Mouse (Mus musculus) bone marrow macrophage, adult 2 months (primary cell): ENCODE results near the gene Aox1. TPM values are rescaled to one million over a fixed set of nuclear protein-coding genes. Genes with fewer than 3 reads are reported as not detected.

Source experiments
- H3K27ac ChIP-seq: 2 replicates; pipeline ENCODE4 v1.5.1; 2012; ENCODE audit warnings: low read depth, low read length; ENCODE audit not compliant: insufficient read depth
- H3K4me1 ChIP-seq: 2 replicates; pipeline ENCODE4 v1.6.1; 2012; ENCODE audit warnings: low read length; ENCODE audit not compliant: control insufficient read depth, insufficient read depth
- H3K4me3 ChIP-seq: 2 replicates; pipeline ENCODE4 v1.5.1; 2012; ENCODE audit warnings: mild to moderate bottlenecking, low read length, moderate library complexity; ENCODE audit not compliant: insufficient read depth
- CTCF ChIP-seq: IDR thresholded peaks from 2 replicates; pipeline ENCODE4 v1.5.1; 2012; ENCODE audit warnings: low read depth, mild to moderate bottlenecking, low read length, moderate library complexity
- POLR2A ChIP-seq: IDR thresholded peaks from 2 replicates; pipeline ENCODE4 v1.6.1; 2012; ENCODE audit warnings: mild to moderate bottlenecking, low read depth, low read length, borderline replicate concordance
- polyA plus RNA-seq: library from polyadenylated mRNA; stranded (reverse); fragments of >200 nt; gene quantifications from 2 replicates; pipeline ENCODE4 v1.2.4, GENCODE M21; 2012; ENCODE audit not compliant: missing spikeins, insufficient read depth, insufficient read length

The Aox1 gene
- polyA plus RNA-seq, 1 experiment: 0.82 TPM

DNA sequence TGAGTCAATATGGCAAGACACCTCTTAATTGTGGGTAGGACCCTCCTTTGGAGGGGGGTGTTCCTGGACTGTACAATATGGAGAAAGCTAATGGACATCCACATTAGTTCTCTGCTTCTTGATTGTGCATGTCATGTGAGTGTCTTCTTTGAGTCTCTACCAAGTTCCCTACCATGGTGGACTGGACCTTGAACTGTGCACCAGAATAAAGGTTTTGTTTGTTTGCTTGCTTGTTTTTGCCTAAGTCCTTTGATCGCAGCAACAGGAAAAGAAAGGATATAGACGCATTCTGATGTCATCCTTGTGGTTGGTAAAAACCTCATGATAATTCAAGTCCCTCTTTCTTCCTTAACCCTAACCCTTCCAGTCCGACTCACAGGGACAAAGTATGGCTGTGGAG lies 88.5 kb downstream of the Aox1 start:
- H3K27ac ChIP-seq: no peak overlapping the region
- TF ChIP-seq CTCF (no peak), POLR2A (no peak)
- H3K4me1 ChIP-seq: peaks cover 7% of the 10 kb centered on the region
- H3K4me3 ChIP-seq: no peak overlapping the region

- no peak for TF ChIP-seq POLR2A
- TF ChIP-seq CTCF: no peak
- Histone ChIP-seq H3K27ac (no peak overlapping the region), H3K4me3 (no peak overlapping the region), H3K4me1 (no peaks in the 10 kb centered on the region)
Measured at GRCm38 (mm10) chr1:58124901-58125300, 95.2 kb downstream of the Aox1 start.

DNA sequence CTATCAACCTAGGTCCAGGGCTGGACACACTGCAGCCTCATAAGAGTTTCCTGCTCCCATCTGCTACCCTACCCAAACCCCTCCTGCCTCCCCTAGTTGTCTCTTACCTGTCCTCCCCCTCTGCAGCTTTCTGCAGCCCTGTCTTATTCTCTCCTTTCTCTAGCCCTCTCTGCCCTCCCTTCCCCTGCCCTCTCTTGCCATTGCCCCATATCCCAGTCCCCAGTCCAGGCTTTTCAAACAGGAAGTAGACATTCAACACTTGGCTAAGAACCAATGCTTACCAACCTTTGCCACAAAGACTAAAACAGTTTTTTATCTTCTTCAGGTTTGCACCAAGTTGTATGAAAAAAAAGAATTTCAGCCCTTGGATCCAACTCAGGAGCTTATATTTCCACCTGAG lies 108.2 kb downstream of the Aox1 start:
- no peak for TF ChIP-seq CTCF
- Histone ChIP-seq H3K27ac (no peak overlapping the region), H3K4me1 (no peaks in the 10 kb centered on the region), H3K4me3 (no peak overlapping the region)

- H3K27ac ChIP-seq: no peak overlapping the region
- no peak for TF ChIP-seq CTCF
- no peak for TF ChIP-seq POLR2A
- no peaks in the 10 kb centered on the region for H3K4me1 ChIP-seq
- no peak overlapping the region for H3K4me3 ChIP-seq
Measured at GRCm38 (mm10) chr1:58138986-58139385, 109.3 kb downstream of the Aox1 start.

DNA sequence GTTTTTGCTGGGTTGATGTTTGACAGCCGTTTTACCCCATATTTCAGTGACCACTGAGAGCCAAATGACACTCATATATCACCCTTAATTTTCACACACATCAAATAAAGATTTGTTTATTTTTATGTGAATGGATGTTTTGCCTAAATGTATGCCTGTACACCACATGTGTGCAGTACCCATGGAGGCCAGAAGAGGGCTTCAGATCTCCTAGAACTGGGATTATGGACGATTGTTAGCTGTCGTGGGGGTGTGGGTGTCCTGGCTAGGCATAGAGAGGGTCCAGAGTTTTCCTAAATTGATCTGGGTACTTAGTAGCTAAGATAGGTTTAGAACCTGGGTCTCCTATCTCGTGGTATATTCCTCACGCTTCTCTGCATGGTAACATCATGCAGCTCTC lies 110.9 kb downstream of the Aox1 start:
- Histone ChIP-seq H3K4me1 (no peaks in the 10 kb centered on the region), H3K27ac (no peak overlapping the region), H3K4me3 (no peak overlapping the region)
- TF ChIP-seq CTCF (no peak), POLR2A (no peak)

GRCm38 (mm10) chr1:58144384-58145069 lies 114.8 kb downstream of the Aox1 start:
- Histone ChIP-seq H3K4me1 (no peaks in the 10 kb centered on the region), H3K27ac (no peak overlapping the region), H3K4me3 (no peak overlapping the region)
- TF ChIP-seq POLR2A (no peak), CTCF (no peak)

DNA sequence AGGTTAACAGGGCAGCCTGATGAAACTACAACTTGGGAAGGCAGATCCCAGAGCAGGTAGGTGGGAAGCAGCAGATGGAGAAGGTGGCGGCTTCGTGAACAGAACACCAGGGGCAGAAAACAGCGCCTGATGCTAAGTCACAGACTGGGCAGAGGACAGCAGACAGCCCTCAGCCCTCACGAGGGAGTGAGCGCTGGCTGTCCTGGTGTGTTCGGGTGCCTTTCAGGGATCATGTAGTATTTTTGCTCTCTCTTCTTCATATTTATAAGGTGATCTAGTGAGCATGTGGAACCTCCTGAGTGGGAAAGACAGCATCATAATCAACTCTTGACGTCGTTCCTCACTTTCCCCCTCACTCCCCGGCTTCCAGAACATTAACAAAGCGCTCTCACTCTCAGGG lies 116.3 kb downstream of the Aox1 start:
- Histone ChIP-seq H3K4me3 (no peak overlapping the region), H3K27ac (no peak overlapping the region), H3K4me1 (no peaks in the 10 kb centered on the region)
- TF ChIP-seq CTCF: no peak
- TF ChIP-seq POLR2A: no peak

DNA sequence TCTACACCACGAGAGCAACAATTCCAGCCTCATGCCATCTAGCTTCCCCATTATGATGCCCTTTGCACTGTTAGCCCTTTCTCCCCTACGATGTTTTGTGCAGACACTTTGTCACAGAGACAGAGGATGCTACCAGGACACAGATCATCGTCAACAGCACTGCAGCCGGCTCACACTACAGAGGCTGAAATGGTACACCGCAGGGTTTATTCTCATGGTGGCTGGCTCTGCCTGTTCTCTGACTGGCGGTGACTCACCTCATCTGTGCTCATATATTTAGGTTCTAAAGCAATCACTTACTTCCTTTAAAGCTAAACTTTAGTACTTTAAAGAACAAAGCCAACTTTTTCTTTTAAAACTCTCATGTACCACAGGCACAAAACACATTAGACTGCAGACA lies 118.0 kb downstream of the Aox1 start:
- H3K27ac ChIP-seq: no peak overlapping the region
- TF ChIP-seq CTCF: no peak
- no peak overlapping the region for H3K4me3 ChIP-seq
- no peaks in the 10 kb centered on the region for H3K4me1 ChIP-seq

DNA sequence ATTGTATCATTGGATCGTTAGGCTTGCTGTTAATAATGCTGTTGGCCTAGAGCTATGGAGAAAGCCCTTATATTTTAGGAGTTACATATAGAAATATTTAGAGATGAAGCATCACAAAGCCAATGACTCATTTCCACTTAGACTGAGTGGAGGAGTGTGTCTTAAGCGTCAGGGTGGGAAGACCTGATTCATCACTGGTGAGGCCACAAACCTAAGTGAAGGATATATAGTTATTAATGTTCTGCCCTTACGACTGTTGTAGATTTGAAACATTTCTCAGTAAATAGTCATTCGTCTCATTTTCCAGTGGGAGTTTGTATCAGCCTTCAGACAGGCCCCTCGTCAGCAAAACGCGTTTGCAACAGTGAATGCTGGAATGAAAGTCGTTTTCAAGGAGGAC lies 122.5 kb downstream of the Aox1 start:
- Histone ChIP-seq H3K27ac (no peak overlapping the region), H3K4me3 (no peak overlapping the region), H3K4me1 (no peaks in the 10 kb centered on the region)
- no peak for TF ChIP-seq POLR2A
- no peak for TF ChIP-seq CTCF

Other genes starting within 250 kb of the Aox1 start
- 11.4 and 12.4 TPM in 2 replicates for gene Sgo2a, start 34.0 kb upstream of the Aox1 start, polyA plus RNA-seq
- 16.9 and 22.2 TPM in 2 replicates for gene Kctd18, start 11.0 kb upstream of the Aox1 start, polyA plus RNA-seq
- not detected in 2 replicates for gene Aox3, start 83.2 kb downstream of the Aox1 start, polyA plus RNA-seq
- gene Aox4, start 180.5 kb downstream of the Aox1 start, polyA plus RNA-seq: not detected in 2 replicates
- 0.23 TPM in 1 of 2 replicates, not detected in the other for gene Aox2, start 248.4 kb downstream of the Aox1 start, polyA plus RNA-seq